Mouse (Mus musculus) cerebellum, adult 18-20 months (tissue): Measurements from ENCODE around the gene Tpcn2.

Source experiments
- DNase-seq, 2 experiments: peaks; one replicate each; pipeline ENCODE4 v3.0.0; 2021

Gene Tpcn2

DNA sequence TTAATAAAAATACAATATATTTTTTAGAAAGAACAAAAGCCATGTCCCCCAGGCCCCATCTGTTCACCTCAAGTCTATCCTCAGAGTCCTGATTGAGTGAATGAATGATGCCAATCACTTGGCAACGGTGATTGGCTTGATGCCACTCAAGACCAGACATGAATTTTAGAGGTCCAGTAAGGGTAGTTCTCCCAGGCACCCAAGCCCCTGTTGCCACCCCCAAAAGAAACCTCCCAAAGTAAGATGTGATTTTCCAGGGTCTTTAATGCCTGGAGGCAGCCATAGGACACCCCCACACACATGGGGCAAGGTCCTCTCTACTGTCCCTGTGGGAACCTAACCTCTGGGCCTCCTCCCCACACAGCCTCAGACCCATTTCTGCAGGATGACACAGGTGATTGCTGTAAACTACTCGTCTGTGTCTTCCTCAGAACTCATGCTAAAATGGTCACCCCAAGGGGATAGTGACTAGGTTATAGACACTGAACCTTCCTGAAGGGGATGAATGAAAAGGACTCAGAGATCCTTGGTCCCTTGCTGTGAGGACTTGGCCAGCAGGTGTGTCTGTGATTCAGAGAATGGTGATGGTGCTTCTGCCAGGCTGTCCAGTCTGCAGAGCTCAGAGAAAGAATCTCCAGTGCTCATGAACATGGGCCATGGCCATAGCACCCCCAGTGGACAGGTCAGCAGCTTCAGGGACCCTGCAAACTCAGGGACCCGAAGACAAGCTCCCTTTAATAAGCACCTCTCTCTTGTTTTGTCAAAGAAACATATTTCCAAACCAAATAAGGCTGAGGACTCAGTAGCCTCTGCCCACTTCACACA lies 15.1 kb upstream of the Tpcn2 start:
- DNase-seq: peak; percentile 54 to 59

GRCm38 (mm10) chr7:145293859-145294258 lies 10.0 kb upstream of the Tpcn2 start:
- DNase-seq: peak; percentile 56 to 64

GRCm38 (mm10) chr7:145292726-145293125 lies 8.9 kb upstream of the Tpcn2 start:
- no peak for DNase-seq

- no peak for DNase-seq
Measured at GRCm38 (mm10) chr7:145291847-145292246, 8.0 kb upstream of the Tpcn2 start.

- DNase-seq: peak; percentile 71 to 72
Measured at GRCm38 (mm10) chr7:145289302-145289701, 5.5 kb upstream of the Tpcn2 start.

- peak; percentile 84 to 86 for DNase-seq
Measured at GRCm38 (mm10) chr7:145287410-145287809, 3.6 kb upstream of the Tpcn2 start.

DNA sequence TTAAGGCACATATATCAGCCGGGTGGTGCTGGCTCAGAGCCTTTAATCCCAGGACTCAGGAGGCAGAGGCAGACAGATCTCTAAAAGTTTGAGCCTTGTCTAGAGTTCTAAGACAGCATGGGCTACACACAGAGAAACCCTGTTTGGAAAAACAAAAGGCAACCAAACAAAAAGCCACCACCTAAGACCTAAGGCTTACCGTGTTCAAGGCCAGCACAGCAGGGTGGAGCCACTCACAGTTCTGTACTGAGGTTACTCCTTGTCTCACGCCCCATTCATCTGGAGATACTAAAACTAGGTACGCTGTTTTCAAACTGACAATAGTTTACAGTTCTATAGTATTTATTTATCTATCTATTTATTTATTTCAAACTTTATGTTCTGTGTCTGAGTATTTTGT lies 1.7 kb upstream of the Tpcn2 start:
- no peak for DNase-seq

GRCm38 (mm10) chr7:145284293-145284692 lies 482 bp upstream of the Tpcn2 start:
- no peak for DNase-seq

GRCm38 (mm10) chr7:145283041-145283440 lies 770 bp downstream of the Tpcn2 start:
- DNase-seq: no peak

DNA sequence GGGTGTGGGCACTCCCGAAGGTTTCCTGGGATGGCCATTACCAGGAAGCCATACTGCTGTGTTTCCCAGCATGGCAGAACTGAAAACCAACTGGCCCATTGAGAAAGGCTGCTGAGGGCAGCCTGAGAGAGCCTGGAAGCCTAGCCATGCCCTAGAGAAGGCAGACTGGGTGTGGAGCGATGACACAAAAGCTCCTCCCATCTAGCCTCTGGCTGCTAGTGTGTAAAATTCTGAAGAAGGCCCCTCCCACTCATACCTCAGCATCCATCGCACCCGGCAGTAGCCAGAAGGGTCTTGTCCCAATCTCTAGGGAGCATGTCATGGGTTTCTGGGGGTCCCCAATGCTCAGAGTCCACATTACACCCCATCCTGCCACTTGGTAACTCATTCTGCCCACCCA lies 2.4 kb downstream of the Tpcn2 start:
- no peak for DNase-seq

DNA sequence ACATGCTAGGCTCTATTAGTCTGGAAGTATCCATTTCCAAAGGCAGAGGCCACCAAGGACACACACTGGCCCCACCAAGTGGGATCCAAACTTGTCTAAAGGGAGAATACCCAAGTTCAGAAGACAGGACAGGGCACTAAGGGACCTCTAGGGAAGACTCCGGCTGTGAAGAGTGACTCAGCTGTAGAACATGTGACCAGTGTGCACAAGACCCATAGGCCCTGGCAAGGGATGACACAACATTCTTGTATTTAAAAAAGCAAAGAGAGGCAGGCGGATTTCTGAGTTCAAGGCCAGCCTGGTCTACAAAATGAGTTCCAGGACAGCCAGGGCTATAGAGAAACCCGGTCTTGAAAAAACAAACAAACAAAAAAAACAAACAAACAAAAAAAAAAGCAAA lies 8.3 kb downstream of the Tpcn2 start:
- DNase-seq: no peak

- DNase-seq: no peak
Measured at GRCm38 (mm10) chr7:145270955-145271354, 12.9 kb downstream of the Tpcn2 start.

DNA sequence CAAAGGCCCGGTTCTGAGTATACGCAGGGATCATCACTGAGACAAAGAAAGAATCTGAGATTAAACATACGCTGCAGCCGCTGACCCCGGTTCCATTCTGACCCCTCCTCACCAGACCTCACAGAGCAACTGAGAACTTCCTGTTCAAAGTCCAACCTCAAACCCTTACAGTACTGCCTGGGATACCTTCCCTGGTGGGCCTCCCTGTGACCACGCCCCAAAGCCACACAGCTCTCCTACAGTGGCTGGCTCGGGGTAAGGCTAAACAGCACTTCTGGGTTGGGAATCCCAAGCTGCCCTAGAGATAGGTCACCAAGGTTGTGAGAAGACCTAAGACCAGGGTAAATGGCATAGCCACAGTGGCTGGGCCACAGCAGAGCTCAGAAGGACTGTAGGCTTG lies 14.9 kb downstream of the Tpcn2 start:
- DNase-seq: no peak

GRCm38 (mm10) chr7:145266011-145266410 lies 17.8 kb downstream of the Tpcn2 start:
- peak in 1 of 2 experiments; percentile 33 for DNase-seq

DNA sequence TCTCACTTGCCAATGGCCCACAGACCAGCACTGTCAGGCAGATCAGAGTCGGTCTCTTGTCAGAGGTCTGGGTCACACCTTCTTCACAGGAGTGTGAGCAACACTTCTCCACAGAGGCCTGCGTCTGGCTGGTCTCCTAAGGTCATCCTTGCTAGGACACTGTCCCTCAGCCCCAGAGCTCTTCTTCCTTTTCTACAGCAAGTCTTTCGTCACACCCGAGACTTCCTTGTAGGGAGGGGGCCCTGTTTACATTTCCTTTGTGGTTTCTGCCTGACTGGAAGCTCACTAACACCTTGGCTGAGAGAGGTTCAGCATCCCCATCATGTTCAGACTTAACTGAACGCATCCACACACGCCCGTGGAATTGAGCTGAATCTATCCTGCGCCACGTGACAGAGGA lies 19.6 kb downstream of the Tpcn2 start:
- no peak for DNase-seq

DNA sequence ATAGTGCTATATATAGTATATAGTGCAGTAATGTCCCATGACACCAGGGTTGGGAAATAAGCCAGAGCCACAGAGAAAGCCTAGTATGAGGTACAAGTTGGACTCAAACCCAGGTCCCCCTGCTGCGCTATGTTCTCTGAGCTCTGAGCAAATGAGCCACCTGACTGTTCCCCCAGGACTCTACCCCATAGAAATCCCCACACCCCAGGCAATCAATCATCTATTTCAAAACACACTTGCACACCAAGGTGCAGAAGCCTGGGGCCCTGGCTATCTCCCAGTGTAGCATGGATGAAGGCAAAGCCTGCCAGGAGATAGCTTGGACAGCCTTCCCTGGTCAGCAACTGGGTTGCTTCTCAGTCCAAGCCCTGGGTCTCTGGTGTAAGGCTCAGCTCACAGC lies 27.7 kb downstream of the Tpcn2 start:
- peak; percentile 38 to 51 for DNase-seq

DNA sequence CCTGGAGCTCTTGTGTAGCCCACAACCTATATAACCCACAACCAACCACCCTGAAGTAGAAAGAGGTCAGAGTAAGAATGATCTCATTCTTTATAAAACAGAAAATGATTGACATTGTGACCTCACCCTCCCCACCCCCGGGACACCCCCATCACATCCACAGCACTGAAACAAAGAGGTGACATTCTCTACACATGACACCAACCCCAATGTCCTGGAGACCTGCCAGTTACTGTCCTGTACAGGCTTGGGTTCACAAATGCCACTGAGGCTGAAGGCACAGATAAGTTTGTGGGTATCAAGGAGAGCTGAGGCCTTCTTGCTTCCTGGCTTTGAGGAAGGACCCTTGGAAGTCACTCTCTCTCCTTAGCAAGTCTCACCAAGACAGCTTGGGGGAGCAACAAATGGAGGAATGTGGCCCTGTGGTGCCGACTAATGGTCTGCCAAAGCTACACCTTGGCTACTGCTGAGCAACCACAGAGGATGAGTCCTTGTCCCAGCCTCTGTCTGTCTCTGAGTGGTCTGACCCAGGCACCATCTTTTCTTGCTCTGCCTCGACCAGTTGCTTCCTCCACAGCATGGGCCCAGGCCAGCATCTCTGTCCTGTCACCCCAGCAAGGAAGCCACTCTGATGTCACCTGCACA lies 29.7 kb downstream of the Tpcn2 start:
- no peak for DNase-seq

DNA sequence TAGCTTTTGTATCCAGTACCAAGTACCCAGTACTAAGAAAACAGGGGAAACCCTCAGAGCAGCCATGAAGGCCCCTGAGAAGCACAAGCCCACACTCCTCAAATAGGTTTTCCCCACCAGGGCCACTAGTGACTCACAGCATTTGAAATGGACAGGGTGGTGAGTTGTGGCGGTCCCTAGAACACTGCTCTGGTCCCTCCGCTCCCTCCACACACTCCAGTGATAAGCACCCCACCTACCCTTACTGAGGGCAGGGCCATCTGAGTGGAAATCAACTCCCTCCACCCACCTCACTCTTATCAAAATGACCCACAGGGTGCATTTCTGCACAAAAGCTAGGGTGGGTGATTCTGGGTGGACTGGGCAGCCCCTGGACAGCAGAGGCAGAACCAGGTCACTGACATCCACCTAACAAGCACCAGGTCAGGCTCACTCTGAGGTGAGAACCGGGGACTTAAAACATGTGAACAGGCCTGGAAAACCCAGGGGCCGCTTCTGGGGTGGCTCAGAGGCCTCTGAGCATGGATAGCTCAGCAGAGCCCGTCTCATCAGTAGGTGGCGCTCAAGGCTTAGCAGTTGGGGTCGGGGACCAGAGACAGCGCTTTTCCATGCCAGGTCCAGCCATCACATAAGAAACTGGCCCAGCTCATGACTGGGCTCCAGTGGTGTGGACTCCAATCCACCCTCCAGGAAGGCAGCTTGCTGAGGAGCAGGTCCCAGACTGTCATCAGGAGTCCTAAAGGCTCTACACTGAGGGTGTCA lies 30.9 kb downstream of the Tpcn2 start:
- DNase-seq: peak; percentile 94 to 95

DNA sequence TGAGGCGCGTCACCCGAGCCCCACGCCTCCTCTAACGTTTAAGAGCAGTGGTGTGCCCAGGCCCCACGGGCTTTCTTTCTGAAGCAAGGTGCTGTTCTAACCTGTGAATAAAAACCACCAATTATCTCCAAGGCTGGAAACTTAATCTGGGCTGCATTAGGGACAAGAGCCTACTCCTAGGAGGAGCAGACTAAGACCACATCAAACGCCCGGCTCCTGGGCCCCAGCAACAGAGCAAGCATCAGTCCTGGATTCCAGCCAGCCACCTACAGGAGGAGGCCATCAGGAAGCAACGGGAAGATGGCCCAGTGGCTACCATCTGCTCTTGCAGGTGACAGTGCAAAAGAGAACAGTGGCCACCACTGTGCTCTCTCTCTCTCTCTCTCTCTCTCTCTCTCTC lies 33.6 kb downstream of the Tpcn2 start:
- peak; percentile 81 to 84 for DNase-seq

GRCm38 (mm10) chr7:145248911-145249310 lies 34.9 kb downstream of the Tpcn2 start:
- no peak for DNase-seq

DNA sequence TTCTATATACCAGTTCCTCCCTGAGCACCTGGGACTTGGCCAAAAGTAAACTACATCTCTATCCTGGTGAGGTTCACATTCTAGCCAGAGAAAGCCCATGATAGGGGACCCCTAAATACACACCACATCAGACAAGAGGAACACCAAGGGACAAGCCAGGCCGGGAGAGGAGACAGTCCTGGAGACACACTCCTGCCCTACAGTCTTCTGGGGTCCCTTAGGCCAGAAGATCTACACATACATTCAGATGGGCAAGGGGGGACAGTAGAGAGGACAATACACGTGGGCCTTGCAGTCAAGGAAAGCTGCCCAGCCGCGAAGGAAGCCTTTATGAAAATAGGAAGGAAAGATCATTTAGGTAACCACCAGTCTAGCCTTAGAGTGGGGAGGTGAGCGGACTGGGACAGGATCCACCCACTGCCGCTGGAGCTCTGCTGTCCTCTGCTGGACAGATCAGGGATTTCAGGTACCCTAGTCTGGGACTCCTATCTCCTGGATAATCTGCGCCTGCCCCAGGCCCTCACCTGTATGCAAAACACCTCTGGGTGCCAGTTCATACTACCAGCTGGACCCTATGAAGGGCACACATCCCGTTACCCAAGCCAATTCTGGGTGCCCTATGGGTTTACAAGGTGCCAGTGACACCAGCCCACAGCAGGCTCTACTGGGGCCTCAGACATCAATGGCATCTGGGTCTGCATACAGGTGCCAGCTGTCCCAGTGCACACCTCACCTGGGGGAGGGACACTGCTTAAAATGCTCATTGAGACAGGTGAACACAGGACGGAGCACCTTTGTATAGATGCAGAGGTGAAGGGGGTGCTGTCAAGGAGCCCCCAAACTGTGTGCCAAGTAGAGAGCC lies 40.7 kb downstream of the Tpcn2 start:
- DNase-seq: peak; percentile 89 to 91

DNA sequence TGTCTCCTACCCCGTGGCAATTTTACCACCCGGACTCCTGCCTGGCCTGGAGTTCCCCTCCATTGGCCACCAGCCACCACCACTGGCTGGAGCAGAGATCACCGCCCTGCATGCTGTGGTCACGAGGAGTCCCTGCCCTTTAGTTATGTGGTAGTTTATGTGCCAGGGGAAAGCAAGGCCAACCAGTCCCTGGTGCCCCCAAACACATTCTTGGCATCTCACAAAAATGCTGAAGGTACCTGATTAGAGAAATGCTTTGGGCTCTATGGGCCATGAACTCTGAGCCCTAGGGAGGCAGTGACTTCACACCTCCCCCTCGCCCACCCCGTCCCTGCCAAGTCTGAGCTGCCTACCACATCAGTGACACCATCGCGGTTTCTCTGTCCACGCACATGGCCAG lies 41.8 kb downstream of the Tpcn2 start:
- no peak for DNase-seq

DNA sequence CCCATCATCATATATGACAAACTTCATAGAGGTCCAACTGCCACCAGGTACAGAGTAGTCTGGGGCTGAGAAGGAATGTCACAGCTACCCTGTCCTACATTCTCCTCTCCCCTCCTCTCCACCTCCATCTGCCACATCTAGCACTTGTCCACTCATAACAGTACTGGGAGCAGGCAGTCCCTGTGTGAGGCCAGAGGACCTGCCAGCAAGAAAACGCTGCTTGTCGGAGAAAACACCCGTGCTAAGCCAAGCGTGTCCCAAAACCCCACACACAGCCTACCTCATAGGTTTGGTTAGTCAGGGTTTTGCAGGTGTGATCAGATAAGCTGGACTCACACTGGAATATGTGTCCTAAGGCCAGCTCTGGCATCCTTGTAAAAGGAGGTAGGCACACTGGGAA lies 42.9 kb downstream of the Tpcn2 start:
- peak; percentile 65 to 70 for DNase-seq
